Mouse (Mus musculus) neural tube, embryonic 11.5 days (tissue): ENCODE data around the gene Ddah2. TPM values are rescaled to one million over a fixed set of nuclear protein-coding genes. Genes with fewer than 3 reads are reported as not detected.
"Not testable (repeated sequence)": the region's sequence is repeated elsewhere in the genome, so short reads cannot be mapped to it uniquely, and the experiment has no call there.

ENCODE experiments used
- ATAC-seq: fragments of 200-750 bp; cut with Nextera tagmentation; 2 replicates; pipeline ENCODE4 v1.8.0; 2017; ENCODE audit warnings: moderate number of reproducible peaks, mild to moderate bottlenecking, moderate TSS enrichment, moderate library complexity; ENCODE audit not compliant: insufficient read depth, low FRiP score, low TSS enrichment
- DNase-seq: peaks from one replicate; pipeline ENCODE4 v3.0.0-alpha.2; 2015; ENCODE audit warnings: low spot score
- H3K27ac ChIP-seq: fragments of 300-500 bp; sonication (generic); 2 replicates; pipeline ENCODE4 v1.5.1; 2014; ENCODE audit warnings: low read depth, mild to moderate bottlenecking, low read length
- H3K27me3 ChIP-seq: fragments of 300-500 bp; sonication (generic); 2 replicates; pipeline ENCODE4 v1.6.1; 2014; ENCODE audit warnings: mild to moderate bottlenecking, low read length, mixed read lengths; ENCODE audit not compliant: control insufficient read depth, insufficient read depth
- H3K36me3 ChIP-seq: fragments of 300-500 bp; sonication (generic); 2 replicates; pipeline ENCODE4 v1.6.1; 2014; ENCODE audit warnings: mild to moderate bottlenecking, low read length, moderate library complexity, mixed read lengths; ENCODE audit not compliant: control insufficient read depth, insufficient read depth
- H3K4me1 ChIP-seq: fragments of 300-500 bp; sonication (generic); 2 replicates; pipeline ENCODE4 v1.6.1; 2014; ENCODE audit warnings: low read length, mixed read lengths; ENCODE audit not compliant: control insufficient read depth, insufficient read depth
- H3K4me2 ChIP-seq: fragments of 300-500 bp; sonication (generic); 2 replicates; pipeline ENCODE4 v1.6.1; 2014; ENCODE audit warnings: low read depth, mild to moderate bottlenecking, moderate library complexity
- H3K4me3 ChIP-seq: fragments of 300-500 bp; sonication (generic); 2 replicates; pipeline ENCODE4 v1.5.1; 2014; ENCODE audit warnings: low read depth, low read length
- H3K9ac ChIP-seq: fragments of 300-500 bp; sonication (generic); 2 replicates; pipeline ENCODE4 v1.6.1; 2014; ENCODE audit warnings: mild to moderate bottlenecking, low read length
- H3K9me3 ChIP-seq: fragments of 300-500 bp; sonication (generic); 2 replicates; pipeline ENCODE4 v1.6.1; 2016; ENCODE audit warnings: low read length; ENCODE audit not compliant: control insufficient read depth
- WGBS: fragments of 180-500 bp; shearing (Covaris S2); extraction: QIAGEN DNeasy Blood & Tissue Kit; methylation state at CpG from one replicate; pipeline ENCODE4 v1.1.7; 2014; 5-methylcytosine and 5-hydroxymethylcytosine counted together
- polyA plus RNA-seq: library from polyadenylated mRNA; unstranded; fragments of >200 nt; fragmentation: Nextera tagmentation; extraction: Ambion mirVana; gene quantifications from 2 replicates; pipeline ENCODE4 v1.2.1, GENCODE M21; 2014

The Ddah2 gene
- polyA plus RNA-seq, 1 experiment from 2014 or later: 659 TPM

- Histone ChIP-seq H3K27me3 (no peaks in the 10 kb centered on the region), H3K9ac (no peak overlapping the region), H3K27ac (no peak overlapping the region), H3K4me3 (no peak overlapping the region), H3K4me1 (peaks cover 2% of the 10 kb centered on the region; the same call in 1 of the 2 replicates), H3K4me2 (no peak overlapping the region), H3K36me3 (no peaks in the 10 kb centered on the region), H3K9me3 (no peaks in the 10 kb centered on the region)
- WGBS: 72% methylated on average over 8 of the region's 8 CpGs
- DNase-seq (no peak), ATAC-seq (no peak)
These were observed 26.4 kb upstream of the Ddah2 start for GRCm38 (mm10) chr17:35032323-35032870.

- not testable (repeated sequence) for ATAC-seq, H3K27ac ChIP-seq
- 81% methylated on average over 1 of the region's 1 CpGs for WGBS
These were observed 25.1 kb upstream of the Ddah2 start for GRCm38 (mm10) chr17:35033703-35034102.

DNA sequence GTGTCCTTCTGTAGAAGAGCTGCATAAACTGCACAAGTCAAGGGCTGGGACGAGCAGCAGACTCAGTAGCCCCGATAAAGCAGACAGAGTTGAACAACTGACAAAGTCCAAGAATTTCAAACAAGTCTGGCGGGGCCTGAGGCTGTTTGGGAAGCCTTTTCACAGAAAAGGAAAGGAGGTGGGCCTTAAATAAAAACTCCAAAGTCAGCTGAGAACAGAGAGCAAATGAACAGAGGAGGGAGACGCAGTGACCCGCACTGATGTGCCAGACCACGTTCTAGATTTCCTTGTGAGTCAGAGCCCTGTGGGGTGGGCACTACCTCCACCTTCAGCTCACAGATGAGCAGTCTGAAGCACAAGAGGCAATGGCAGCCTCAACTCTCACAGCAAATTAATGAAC is 23.9 kb upstream of the Ddah2 start:
- ATAC-seq (no peak), DNase-seq (no peak)
- WGBS: 80% methylated on average over 6 of the region's 6 CpGs
- Histone ChIP-seq H3K27me3 (no peaks in the 10 kb centered on the region), H3K4me1 (no peaks in the 10 kb centered on the region; the same call in 1 of the 2 replicates), H3K4me3 (no peak overlapping the region), H3K4me2 (no peak overlapping the region), H3K9ac (no peak overlapping the region), H3K27ac (no peak overlapping the region), H3K36me3 (no peaks in the 10 kb centered on the region), H3K9me3 (no peaks in the 10 kb centered on the region)

More at GRCm38 (mm10) chr17:35033703-35034102, 25.1 kb upstream of the Ddah2 start:
- not testable (repeated sequence) for H3K9ac ChIP-seq, DNase-seq, H3K36me3 ChIP-seq, H3K4me2 ChIP-seq, H3K9me3 ChIP-seq, H3K4me3 ChIP-seq, H3K4me1 ChIP-seq, H3K27me3 ChIP-seq

DNA sequence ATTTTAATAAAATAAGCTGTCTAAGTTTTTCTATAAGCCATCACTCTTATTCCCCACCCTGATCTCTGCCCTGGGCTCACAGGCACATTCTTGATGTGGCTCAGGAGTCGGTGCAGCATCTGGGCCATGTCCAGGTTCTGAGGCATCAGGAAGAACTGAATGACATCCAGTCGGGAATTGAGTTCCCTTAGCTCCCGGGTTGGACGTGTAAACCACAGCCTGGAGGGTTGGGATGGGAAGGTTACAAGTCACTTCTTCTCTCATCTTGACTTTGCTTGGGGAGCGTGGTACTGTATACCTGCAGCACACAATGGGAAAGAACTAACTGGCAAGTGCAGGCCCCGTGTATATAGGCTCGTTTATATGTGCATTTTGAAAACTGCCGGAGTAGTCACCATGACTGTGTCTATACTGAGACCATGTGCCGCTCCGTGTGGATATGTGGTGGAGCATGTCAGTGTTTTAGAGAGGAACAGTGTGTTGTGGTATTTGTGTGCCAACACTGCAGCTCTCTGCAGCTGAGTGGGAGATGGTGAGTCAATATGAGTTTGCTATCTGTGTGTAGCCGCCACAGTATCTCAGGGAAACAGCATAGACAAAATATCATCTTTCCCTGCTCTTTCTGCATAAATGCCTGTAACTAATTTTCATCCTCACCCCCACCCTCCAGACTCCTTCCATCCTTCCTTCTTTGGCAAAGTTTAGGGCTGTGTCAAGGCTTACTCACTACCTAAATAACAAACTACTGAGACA is 19.5 kb upstream of the Ddah2 start:
- DNase-seq (no peak), ATAC-seq (no peak)
- H3K4me3 ChIP-seq: no peak overlapping the region
- no peaks in the 10 kb centered on the region for H3K9me3 ChIP-seq
- no peaks in the 10 kb centered on the region for H3K36me3 ChIP-seq
- 86% methylated on average over 11 of the region's 11 CpGs for WGBS
- H3K27ac ChIP-seq: no peak overlapping the region
- H3K4me2 ChIP-seq: no peak overlapping the region
- H3K27me3 ChIP-seq: no peaks in the 10 kb centered on the region
- no peak overlapping the region for H3K9ac ChIP-seq
- no peaks in the 10 kb centered on the region for H3K4me1 ChIP-seq

DNA sequence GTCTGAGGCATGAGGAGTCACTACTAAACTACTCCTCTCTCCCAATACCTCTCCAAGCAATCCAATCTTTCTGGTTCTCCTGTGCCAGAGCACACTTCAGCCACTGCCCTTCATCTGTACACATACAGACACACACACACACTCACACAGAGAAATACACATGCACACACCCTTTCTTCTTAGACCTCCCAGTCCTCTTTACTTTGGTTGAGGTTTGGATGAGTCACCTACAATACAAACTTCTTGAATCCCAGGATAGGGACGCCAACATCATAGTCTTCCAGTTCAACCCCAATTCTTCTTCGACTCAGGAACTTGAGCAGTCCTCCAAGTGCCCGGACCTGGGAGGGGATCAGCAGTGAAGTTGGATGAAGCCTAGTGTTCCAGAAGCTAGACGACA is 15.0 kb upstream of the Ddah2 start:
- DNase-seq (no peak), ATAC-seq (no peak)
- no peak overlapping the region for H3K4me2 ChIP-seq
- no peaks in the 10 kb centered on the region for H3K9me3 ChIP-seq
- no peak overlapping the region for H3K27ac ChIP-seq
- no peak overlapping the region for H3K4me3 ChIP-seq
- no peak overlapping the region for H3K9ac ChIP-seq
- H3K4me1 ChIP-seq: peaks cover 5% of the 10 kb centered on the region; the same call in 1 of the 2 replicates
- 87% methylated on average over 4 of the region's 4 CpGs for WGBS
- H3K27me3 ChIP-seq: no peaks in the 10 kb centered on the region
- H3K36me3 ChIP-seq: no peaks in the 10 kb centered on the region

DNA sequence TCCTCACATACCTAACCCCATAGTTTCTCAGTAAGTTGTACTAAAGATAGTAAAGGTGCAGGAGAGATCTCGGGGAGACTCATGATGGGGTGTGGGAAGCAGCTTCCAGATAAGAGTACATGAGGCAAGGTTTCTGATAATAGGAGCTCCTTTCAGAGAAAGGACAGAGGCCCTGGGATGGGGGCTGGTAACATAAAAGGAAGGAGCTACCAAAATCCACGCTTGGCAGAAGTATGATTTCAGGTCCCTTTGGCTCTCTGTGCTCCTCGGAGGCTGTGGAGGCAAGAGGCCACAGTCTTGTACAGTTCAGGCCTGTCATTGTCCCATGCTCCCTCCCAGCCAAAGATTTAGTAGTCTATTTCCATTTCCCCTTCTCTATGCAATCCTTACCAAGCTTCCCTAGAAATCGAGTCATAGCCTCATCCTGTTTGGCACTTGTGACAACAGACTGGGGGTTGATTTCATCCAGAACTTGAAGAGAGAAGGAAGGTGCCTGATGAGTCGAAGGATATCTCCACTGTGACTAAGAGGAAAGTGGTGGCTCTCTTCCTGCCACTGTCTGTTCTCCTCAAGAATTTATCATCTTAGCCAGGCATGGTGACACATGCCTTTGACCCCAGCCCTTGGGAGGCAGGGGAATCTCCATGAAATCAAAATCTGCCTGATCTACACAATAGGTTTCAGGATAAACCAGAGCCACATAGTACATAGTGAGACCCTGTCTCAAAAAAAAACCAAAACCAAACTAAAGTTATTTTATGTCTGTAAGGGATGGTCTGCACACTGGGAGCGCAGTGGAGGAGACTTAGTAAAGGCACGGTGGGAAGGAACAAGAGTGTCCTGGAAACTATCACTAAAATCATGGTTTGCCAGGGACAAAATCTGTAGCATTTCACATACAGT is 13.7 kb upstream of the Ddah2 start:
- H3K9ac ChIP-seq: no peak overlapping the region
- no peak for DNase-seq

DNA sequence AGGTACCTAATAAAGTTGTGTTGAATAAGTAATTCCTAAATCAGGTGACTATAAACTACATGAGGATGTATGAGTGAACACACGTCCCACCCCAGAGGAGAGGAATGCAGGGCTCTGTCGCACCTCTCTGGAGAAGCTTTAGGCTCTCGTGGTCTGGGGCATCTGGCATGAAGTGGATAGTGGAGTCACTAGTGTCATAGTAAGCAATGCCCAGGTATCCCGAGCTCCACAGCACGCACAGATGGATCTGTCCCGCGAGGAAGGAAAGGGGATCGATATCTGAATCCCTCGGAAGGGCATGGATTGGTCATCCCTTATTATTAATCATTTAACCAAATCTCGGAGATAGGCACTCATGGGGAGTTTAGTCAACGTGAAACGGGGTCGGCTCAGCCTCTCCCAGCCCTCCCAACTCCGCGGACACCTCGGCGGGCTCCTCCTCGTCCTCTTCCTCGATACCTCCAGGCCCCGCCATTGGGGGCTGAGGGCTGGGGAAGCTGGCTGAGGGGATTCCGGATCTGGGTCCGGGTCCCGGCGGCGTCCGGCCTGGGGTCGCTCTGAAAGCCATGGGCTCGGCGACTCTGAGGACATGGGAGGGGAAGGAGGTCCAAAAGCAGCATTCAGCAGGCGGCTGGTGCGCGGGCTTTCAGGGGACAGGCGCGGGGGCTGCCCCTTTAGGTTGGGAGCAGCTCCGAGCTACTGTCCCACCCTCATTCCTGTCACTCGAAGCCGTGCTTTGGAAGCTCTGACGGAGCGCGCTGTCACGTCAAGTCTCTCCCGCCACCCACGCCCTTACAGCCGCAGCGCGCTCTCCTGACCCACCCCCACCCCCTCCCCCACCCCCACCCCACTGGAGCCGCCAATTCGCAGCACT is 12.8 kb upstream of the Ddah2 start:
- 7% methylated on average over 41 of the region's 48 CpGs for WGBS
- Histone ChIP-seq H3K36me3 (no peaks in the 10 kb centered on the region), H3K27me3 (no peaks in the 10 kb centered on the region), H3K9me3 (no peaks in the 10 kb centered on the region), H3K4me2 (peak overlapping the region; percentile 87), H3K4me3 (peak overlapping the region; percentile 52), H3K27ac (peak overlapping the region; percentile 63; the same call in 1 of the 2 replicates), H3K4me1 (peaks cover 14% of the 10 kb centered on the region), H3K9ac (peak overlapping the region; percentile 62)
- ATAC-seq (peak; percentile 56), DNase-seq (peak; percentile 22)

More for the DNA sequence above, 13.7 kb upstream of the Ddah2 start:
- Histone ChIP-seq H3K9me3 (no peaks in the 10 kb centered on the region), H3K27ac (no peak overlapping the region), H3K4me2 (peak overlapping the region; percentile 87), H3K4me1 (peaks cover 14% of the 10 kb centered on the region), H3K36me3 (no peaks in the 10 kb centered on the region), H3K4me3 (no peak overlapping the region), H3K27me3 (no peaks in the 10 kb centered on the region)
- WGBS: 87% methylated on average over 7 of the region's 7 CpGs
- no peak for ATAC-seq
